Mouse (Mus musculus) kidney, postnatal 25 days (tissue): Measurements from ENCODE around the gene Ggta1.
A peak's percentile ranks its signal among the peaks of the same experiment; 100 is the strongest.

Source experiments
- DNase-seq, 2 experiments: peaks; one replicate each; pipeline ENCODE4 v3.0.0; 2021; ENCODE audit warnings: mixed read lengths in 2 of 2

Gene Ggta1

DNA sequence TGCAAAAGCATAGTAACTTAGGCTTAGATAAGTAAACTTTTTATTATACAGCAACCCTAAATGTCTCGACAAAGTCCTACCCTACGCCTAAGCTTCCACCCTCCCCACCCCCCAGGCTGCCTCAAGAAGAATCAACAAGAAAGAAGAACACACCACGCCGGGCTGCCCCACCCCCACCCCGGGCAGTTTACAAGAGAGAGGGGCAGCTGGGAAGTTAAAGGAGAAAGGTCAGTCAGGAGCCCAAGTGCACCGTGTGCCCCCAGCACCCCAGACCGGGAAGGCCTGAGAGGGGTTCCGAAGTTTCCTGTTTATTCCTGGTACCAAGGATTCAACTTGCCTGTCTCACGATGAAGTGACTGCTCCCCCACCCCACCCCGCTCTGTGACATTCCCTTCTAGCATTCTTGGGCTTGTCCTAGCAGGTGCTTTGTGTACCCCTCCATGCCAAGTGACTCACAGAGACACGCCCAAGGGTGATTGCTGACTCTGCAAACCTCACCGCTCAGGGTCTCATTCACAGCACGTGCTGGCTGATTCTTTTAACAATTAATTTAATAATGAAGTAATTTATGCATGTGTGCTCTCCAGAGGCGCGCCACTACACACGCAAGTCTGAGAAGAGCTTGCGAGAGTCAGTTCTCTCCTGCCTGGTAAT is 27.6 kb upstream of the Ggta1 start:
- DNase-seq, result peak in 1 of 2 experiments; percentile 28

DNA sequence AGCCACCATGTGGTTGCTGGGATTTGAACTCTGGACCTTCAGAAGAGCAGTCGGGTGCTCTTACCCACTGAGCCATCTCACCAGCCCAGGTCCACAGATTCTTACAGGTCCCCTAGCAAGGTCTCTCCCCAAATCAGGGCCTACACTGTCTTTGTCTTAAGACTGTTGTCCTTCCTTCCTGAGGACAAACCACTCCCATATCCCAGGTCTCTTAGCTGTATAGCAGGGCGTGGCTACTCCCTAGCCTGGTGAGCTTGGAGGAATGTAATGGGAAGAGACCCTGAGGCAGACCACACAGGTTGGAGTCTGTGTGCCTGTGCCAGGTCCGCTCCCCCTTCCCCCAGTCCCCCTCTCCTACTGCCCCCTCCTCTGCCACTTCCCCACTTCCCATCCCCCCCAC is 24.7 kb upstream of the Ggta1 start:
- no peak for DNase-seq

- peak in 1 of 2 experiments; percentile 9 for DNase-seq
Measured at GRCm38 (mm10) chr2:35486981-35487655, 24.1 kb upstream of the Ggta1 start.

GRCm38 (mm10) chr2:35484102-35484501 is 21.1 kb upstream of the Ggta1 start:
- DNase-seq, result no peak

DNA sequence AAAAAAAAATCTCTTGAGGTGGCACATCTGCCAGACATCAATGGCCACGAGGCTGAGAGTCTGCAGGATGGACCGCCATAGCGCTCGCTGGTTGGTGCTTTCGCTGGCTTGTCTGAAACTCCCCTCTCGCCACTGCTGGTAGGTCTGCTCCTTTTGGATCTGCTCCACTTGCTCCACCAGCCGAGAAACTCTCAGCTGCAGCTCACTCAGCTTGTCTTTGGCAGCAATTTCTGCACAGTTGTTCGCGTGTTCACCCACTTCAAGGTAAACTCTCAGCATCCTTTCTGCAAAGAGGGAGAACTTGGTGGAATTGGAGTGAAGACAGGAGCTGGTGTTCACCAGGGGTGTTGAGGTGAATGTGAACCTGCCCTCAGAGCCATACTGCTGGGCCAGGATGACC is 20.4 kb upstream of the Ggta1 start:
- no peak for DNase-seq

DNA sequence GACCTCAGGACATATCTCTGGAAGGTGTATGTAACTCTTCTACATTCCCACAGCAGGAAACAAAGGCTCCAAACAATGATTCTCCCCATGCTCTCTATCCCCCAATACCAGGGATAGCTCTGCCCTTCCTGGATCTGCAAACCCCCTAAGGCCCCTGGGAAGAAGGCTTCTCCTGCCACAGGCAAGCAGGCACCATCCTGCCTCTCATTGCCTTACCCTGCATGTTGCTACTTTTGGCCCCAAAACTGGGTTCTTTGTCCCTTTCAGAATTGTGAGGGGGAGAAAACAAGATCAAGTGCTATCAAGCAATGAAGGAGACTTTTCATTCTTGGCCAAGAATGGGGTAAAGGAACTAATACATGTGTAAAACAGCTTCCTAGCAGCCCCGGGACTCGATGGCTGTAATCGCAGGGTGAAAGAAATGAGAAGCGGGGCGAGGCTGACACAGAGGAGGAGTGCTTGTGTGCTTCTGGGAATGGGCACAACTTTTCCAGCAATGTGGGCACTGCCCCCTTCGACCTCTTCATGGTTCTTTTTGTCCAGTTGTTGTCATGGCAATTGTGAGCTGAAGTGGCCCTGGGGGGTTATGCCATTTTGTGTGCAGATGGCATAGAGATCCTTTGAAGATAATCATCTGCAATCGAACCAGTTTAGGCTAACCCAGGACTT is 18.4 kb upstream of the Ggta1 start:
- DNase-seq, result peak in 1 of 2 experiments; percentile 11

- DNase-seq, result peak in 1 of 2 experiments; percentile 10
Measured at GRCm38 (mm10) chr2:35480073-35480472, 17.0 kb upstream of the Ggta1 start.

DNA sequence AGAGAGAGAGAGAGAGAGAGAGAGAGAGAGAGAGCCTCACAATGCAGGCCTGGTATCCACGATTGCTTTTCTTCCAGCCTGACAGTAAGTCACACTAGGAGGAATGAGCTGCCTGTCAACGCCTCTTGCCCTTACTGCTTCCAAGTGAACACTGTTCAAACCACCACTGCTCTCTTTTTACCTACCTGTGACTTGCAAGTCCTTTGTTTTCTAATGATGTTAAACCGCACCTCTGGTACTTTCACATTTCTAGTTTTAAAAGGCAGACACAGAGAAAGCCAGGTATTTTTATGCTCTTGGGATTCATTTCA is 15.7 kb upstream of the Ggta1 start:
- DNase-seq, result no peak

GRCm38 (mm10) chr2:35477999-35478811 is 15.2 kb upstream of the Ggta1 start:
- peak in 1 of 2 experiments; percentile 11 for DNase-seq

DNA sequence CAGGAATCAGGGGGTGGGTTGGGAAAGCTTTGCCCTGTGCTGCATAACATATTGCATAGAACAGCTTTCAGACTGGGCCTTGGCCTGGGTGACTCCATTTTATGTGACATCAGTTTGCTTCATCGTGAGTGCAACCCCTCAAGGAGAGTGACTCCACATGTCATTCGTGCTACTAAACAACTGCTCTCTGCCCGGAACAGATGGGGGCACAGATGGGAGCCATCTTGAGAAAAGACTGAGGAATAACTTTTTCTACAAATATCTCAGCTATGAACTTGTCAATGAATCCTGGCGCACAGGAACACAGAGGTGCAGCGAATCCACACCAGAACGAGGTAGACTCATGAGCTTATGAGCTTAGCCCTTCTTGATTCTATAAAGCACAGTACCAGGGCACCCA is 14.3 kb upstream of the Ggta1 start:
- DNase-seq, result peak in 1 of 2 experiments; percentile 12

DNA sequence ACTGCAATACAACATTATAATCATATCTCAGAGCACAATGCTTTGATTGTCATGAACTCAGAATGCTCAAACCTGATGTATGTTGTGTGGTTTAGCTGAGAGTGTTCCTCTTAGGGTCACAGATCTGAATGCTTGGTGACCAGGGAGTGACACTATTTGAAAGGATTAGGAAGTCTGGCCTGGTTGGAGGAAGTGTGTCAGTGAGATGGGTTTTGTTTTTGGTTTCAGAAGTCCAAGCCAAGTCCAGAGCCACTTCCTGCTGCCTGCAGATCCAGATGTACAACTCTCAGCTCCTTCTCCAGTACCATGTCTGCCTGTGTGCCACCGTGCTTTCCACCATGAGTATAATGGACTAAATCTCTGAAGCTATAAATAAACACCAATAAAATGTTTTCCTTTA is 11.9 kb upstream of the Ggta1 start:
- DNase-seq, result peak in 1 of 2 experiments; percentile 16

DNA sequence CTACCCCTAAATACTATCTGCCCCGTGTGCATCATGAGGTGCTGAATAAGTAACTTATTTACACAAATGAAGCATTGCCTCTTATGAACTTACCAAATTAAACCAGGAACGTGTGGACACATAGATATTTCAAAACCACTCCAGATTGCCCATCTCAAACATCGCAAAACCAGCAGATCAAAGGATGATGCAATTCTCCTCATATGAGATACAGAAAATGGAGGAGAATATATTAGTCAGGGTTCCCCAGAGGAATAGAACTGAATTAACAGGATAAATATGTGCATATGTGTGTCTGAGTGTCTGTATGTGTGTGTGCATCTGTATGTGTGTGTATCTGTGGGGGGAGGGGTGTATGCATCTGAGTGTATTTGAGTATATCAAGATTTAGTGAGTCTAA is 6.2 kb upstream of the Ggta1 start:
- DNase-seq, result no peak

GRCm38 (mm10) chr2:35468276-35468675 is 5.2 kb upstream of the Ggta1 start:
- peak in 1 of 2 experiments; percentile 3 for DNase-seq

DNA sequence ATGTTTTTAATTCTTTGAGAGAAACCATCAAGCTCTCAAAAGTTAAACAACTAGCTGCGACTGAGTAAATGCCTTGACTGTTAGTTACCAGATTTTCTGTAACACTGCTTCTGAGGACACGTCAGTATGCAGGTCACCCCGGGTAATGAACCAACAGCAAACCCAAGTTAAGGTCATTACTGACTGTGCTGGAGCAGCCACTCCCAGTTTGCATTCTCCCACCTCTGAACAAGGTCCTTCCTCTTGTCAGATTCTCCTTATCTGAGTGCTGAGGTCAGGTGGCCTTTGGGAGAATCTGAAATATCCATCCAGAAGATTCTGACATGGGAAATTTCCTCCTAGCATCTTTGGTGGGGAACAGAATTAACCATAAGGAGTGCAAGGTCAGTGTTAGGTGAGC is 4.8 kb upstream of the Ggta1 start:
- DNase-seq, result peak in 1 of 2 experiments; percentile 3

- no peak for DNase-seq
Measured at GRCm38 (mm10) chr2:35465677-35466076, 2.6 kb upstream of the Ggta1 start.

DNA sequence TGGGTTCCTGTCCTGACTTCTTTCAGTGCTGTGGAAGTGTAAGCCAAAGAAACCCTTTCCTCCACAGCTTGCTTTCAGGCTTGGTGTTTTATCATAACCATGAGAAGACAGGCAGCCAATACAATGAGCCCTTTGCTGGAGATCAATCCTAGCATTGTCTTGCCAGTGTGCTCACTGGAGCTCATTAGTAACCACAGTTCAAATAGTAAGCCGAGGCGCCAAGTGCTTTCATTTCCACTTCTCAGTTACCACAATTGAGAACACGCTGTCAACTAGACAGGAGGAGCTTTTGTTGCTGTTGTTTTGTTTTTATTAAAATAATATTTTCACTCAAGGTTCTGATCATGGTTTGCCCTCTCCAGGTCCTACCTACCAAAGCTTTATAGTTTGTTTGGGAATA is 1.5 kb upstream of the Ggta1 start:
- DNase-seq, result peak in 1 of 2 experiments; percentile 6

DNA sequence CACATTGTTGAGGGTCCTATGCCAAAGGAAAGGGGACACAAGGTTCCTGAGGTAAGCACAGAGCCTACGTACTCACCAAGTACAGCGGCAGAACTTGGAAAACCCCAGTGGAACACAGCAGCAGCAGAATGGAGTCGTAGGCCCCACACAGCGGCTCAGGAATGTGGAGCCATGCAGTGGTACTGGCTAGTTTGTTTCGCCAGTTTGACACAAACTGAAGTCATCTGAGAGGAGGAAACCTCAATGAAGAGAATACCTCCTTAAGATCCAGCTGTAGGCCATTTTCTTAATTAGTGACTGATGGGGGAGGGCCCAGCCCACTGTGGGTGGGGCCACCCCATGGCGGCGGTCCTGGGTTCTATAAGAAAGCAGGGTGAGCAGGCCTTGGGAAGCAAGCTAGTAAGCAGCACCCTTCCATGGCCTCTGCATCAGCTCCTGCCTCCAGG is 1.1 kb upstream of the Ggta1 start:
- peak in 1 of 2 experiments; percentile 18 for DNase-seq

DNA sequence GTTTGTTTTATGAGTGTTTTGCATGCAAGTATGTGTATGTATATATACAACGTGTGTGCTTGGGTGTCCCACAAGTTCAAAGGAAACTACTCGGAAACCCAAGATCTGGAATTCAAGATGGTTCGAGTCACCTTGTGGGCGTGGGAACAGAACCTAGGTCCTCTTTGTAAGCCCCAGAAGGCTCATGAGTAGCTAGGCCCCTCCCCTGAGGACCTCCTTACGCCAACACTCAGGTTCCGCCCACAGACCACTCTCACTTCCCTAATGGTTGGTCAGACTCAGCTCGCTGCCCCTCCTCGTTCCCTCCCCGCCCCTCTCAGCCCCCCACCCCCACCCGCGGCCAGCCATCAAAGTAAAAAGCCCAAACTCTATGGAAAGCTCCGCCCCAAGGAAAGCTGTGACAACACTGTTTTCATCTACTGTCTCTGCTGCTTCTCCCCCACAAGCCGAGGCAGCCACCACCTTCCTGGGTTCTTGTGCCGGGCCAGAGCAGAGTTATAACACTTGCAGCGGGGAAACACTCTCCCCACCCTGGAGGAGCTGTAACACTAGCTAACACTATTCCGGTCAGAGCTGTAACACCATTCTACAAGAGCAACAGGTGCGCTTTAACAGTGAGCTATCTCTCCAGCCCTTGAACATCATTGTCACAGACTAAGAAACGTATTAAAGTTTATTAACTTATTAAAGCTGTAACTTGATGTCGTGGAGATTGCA is 499 bp upstream of the Ggta1 start:
- peak; percentile 32 to 65 for DNase-seq

DNA sequence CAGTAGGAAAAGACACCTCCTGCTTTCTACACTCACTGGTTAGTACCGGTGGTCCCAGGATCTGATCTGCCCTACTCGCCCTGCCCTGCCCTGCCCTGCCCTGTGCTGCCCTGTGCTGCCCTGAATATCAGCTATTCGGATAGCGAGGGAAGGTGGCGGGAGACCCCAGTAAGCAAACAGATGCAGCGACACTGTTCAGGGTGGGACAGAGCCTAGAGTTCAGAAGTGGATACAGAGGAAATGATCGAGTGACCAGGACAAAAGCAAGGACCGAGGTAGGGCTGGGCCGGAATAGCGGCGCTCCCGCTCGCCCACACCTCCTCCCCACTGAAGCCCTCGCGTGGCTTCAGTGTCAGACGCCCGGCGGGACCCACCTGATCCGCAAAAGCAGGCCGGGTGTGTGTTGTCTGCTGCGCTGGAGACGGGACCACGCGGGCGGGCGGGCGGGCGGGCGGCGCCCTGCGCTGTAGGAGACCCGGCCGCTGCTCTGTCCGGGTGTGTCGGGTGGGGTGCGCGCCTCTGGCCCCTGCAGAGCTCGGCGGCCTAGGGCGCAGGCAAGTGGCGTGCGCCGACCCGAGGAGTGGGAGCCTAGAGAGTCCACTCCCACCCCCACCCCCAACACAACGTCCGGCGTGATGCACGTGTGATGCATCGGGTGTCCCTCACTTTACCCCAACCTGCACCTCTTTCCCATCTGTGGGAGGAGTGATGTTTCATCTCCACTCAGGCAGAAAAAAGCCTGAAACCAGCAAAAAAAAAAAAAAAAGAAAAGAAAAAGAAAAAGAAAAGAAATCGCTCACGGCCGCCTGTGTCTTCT is 852 bp downstream of the Ggta1 start:
- DNase-seq, result peak in 1 of 2 experiments; percentile 37

DNA sequence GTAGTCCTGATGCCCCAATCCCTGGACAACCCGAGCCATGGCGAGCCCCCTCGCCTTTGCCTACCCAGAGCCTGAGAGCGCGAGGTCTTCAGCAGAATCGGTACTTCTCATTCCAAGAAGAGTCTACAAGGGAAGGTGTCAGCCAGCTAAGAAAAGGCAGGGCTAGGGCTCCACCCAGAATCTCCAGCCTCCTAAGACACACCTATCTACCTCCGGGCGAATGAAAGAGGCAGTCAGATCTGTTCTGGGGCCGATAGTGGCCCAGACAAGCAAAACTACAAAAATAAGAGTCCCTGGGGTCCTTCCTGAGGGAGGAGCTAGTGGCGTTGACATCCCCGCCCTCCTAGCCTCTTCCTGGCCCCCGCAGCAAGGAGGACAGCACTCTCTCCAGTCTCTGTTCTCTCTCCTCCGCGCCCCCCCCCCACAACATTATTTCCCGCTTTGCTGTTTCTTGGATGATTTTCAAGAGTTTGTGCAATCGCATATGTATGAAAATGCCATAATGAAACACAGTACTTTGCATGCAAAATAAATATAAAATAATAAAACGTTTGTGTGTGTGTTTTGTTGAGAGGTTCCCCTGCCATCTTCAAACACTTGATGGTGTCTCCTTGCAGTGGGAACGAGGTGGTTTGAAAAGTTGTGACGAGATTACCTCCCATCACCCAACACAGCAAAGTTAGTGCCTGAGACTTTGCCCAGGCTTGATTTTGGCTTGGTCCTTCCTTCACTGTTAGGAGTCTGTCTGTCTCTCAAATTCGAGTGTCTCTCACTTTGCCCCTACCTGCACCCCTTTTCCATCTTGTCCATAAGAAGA is 1.7 kb downstream of the Ggta1 start:
- DNase-seq, result peak; percentile 20 to 51
